Mouse (Mus musculus) midbrain, embryonic 11.5 days (tissue): ENCODE data around the gene Pgk1. TPM values are rescaled to one million over a fixed set of nuclear protein-coding genes. Genes with fewer than 3 reads are reported as not detected.

Experiments
- ATAC-seq: fragments of 200-750 bp; cut with Nextera tagmentation; 2 replicates; pipeline ENCODE4 v1.8.0; 2017; ENCODE audit warnings: moderate TSS enrichment, moderate library complexity; ENCODE audit not compliant: low FRiP score
- DNase-seq: peaks from one replicate; pipeline ENCODE4 v3.0.0; 2015; ENCODE audit warnings: low spot score; ENCODE audit errors: missing footprints
- H3K27ac ChIP-seq: fragments of 300-500 bp; sonication (generic); 2 replicates; pipeline ENCODE4 v1.5.1; 2014; ENCODE audit warnings: low read depth, low read length
- H3K27me3 ChIP-seq: fragments of 300-500 bp; sonication (generic); 2 replicates; pipeline ENCODE4 v1.6.1; 2014; ENCODE audit warnings: mild to moderate bottlenecking, low read length, moderate library complexity, mixed read lengths; ENCODE audit not compliant: control insufficient read depth, insufficient read depth
- H3K36me3 ChIP-seq: fragments of 300-500 bp; sonication (generic); 2 replicates; pipeline ENCODE4 v1.6.1; 2014; ENCODE audit warnings: mild to moderate bottlenecking, low read length, moderate library complexity, mixed read lengths; ENCODE audit not compliant: control insufficient read depth, insufficient read depth
- H3K4me1 ChIP-seq: fragments of 300-500 bp; sonication (generic); 2 replicates; pipeline ENCODE4 v1.6.1; 2014; ENCODE audit warnings: low read length; ENCODE audit not compliant: control insufficient read depth, insufficient read depth
- H3K4me2 ChIP-seq: fragments of 300-500 bp; sonication (generic); 2 replicates; pipeline ENCODE4 v1.6.1; 2014; ENCODE audit warnings: mild to moderate bottlenecking, moderate library complexity
- H3K4me3 ChIP-seq: fragments of 300-500 bp; sonication (generic); 2 replicates; pipeline ENCODE4 v1.5.1; 2014; ENCODE audit warnings: low read depth, low read length
- H3K9ac ChIP-seq: fragments of 300-500 bp; sonication (generic); 2 replicates; pipeline ENCODE4 v1.6.1; 2014; ENCODE audit warnings: low read length
- H3K9me3 ChIP-seq: fragments of 300-500 bp; sonication (generic); 2 replicates; pipeline ENCODE4 v1.6.1; 2016; ENCODE audit warnings: low read length; ENCODE audit not compliant: control insufficient read depth
- WGBS: fragments of 180-500 bp; shearing (Covaris S2); extraction: QIAGEN DNeasy Blood & Tissue Kit; methylation state at CpG from one replicate; pipeline ENCODE4 v1.1.7; 2014; 5-methylcytosine and 5-hydroxymethylcytosine counted together
- polyA plus RNA-seq: library from polyadenylated mRNA; unstranded; fragments of >200 nt; fragmentation: Nextera tagmentation; extraction: Ambion mirVana; gene quantifications from 2 replicates; pipeline ENCODE4 v1.2.1, GENCODE M21; 2014

Pgk1 gene
- 424 and 429 TPM in 2 replicates for polyA plus RNA-seq

GRCm38 (mm10) chrX:106186713-106187649 lies at the start of gene Pgk1:
Pgk1 (plus strand) TSS chrX:106187100.
- H3K9me3 ChIP-seq: no peaks in the 10 kb centered on the region
- no peaks in the 10 kb centered on the region for H3K27me3 ChIP-seq
- ATAC-seq: peak; percentile 98
- peak within 1 kb of the TSS; percentile 69 for H3K27ac ChIP-seq
- peaks cover 7% of the 10 kb centered on the region; the same call in 1 of the 2 replicates for H3K4me1 ChIP-seq
- DNase-seq: peak; percentile 97
- WGBS: 17% methylated on average over 46 of the region's 55 CpGs
- peak within 1 kb of the TSS; percentile 53 for H3K4me2 ChIP-seq
- H3K36me3 ChIP-seq: no peaks in the 10 kb centered on the region
- peak within 1 kb of the TSS; percentile 64 for H3K9ac ChIP-seq
- H3K4me3 ChIP-seq: peak within 1 kb of the TSS; percentile 52

- no peak overlapping the region for H3K4me2 ChIP-seq
- H3K27me3 ChIP-seq: no peaks in the 10 kb centered on the region
- DNase-seq (no peak), ATAC-seq (no peak)
- H3K36me3 ChIP-seq: no peaks in the 10 kb centered on the region
- WGBS: 84% methylated on average over 13 of the region's 13 CpGs
- no peak overlapping the region for H3K9ac ChIP-seq
- no peaks in the 10 kb centered on the region for H3K9me3 ChIP-seq
- no peaks in the 10 kb centered on the region for H3K4me1 ChIP-seq
- H3K27ac ChIP-seq: no peak overlapping the region
- no peak overlapping the region for H3K4me3 ChIP-seq
Observed at GRCm38 (mm10) chrX:106139309-106140070, 47.4 kb upstream of the Pgk1 start.

DNA sequence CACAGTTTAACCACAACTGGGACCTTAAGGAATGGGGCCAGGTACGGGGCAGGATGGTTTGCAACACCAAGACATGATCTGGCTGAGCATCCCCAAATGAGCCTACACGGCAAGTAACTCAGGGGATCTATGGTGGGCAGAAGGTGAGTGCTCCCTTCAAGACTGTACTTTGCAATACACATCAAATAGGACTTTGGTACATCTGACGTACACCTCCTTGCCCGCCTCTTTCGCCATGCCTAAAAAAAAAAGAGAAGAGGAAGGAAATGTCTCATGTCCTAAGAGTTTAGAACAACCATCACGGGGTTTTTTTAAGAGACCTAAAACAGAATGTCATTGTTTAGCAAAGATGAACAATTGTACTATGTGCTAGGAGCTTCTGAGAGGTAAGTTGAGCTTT lies 44.0 kb upstream of the Pgk1 start, which contains the start of gene Tlr13:
Gene Tlr13, plus strand, starts transcription at position 269 of the 400 bp plus-strand sequence.
- WGBS: 90% methylated on average over 6 of the region's 6 CpGs
- H3K4me1 ChIP-seq: no peaks in the 10 kb centered on the region

GRCm38 (mm10) chrX:106148185-106148584 lies 38.7 kb upstream of the Pgk1 start:
- DNase-seq (no peak), ATAC-seq (no peak)
- H3K27ac ChIP-seq: no peak overlapping the region
- no peak overlapping the region for H3K9ac ChIP-seq
- no peak overlapping the region for H3K4me3 ChIP-seq
- H3K27me3 ChIP-seq: no peaks in the 10 kb centered on the region
- WGBS: 97% methylated on average over 1 of the region's 1 CpGs
- H3K36me3 ChIP-seq: no peaks in the 10 kb centered on the region
- no peaks in the 10 kb centered on the region for H3K9me3 ChIP-seq
- H3K4me2 ChIP-seq: no peak overlapping the region
- H3K4me1 ChIP-seq: no peaks in the 10 kb centered on the region

More for the DNA sequence above, 44.0 kb upstream of the Pgk1 start, which contains the start of gene Tlr13:
- Histone ChIP-seq H3K9ac (no peak within 1 kb of the TSS), H3K36me3 (no peaks in the 10 kb centered on the region), H3K27me3 (no peaks in the 10 kb centered on the region), H3K27ac (no peak within 1 kb of the TSS), H3K9me3 (no peaks in the 10 kb centered on the region), H3K4me2 (no peak within 1 kb of the TSS), H3K4me3 (no peak within 1 kb of the TSS)
- ATAC-seq (no peak), DNase-seq (no peak)

DNA sequence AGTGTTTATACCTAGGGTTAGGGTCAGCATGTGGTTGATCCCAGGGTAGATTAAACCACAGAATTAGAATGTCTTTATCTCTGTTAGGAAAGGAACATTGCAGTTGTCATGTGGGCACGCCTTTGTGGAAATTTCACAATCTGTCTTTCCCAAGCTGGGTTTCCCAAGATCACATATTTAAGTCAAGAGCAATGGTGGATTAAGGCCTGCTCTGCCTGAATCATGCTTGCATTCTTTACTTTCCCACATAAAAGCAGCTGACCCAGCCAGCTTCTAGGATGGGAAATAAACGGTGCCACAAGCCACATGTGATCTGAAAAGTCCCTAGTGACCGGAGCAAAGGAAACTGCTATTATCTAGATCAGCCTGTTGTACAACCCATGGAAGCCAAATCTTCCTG lies 37.4 kb upstream of the Pgk1 start:
- H3K9me3 ChIP-seq: no peaks in the 10 kb centered on the region
- ATAC-seq (no peak), DNase-seq (no peak)
- H3K36me3 ChIP-seq: no peaks in the 10 kb centered on the region
- H3K27ac ChIP-seq: no peak overlapping the region
- H3K4me2 ChIP-seq: no peak overlapping the region
- WGBS: 85% methylated on average over 3 of the region's 3 CpGs
- no peak overlapping the region for H3K9ac ChIP-seq
- no peaks in the 10 kb centered on the region for H3K4me1 ChIP-seq
- H3K27me3 ChIP-seq: no peaks in the 10 kb centered on the region
- no peak overlapping the region for H3K4me3 ChIP-seq

GRCm38 (mm10) chrX:106154180-106154586 lies 32.7 kb upstream of the Pgk1 start:
- no peak overlapping the region for H3K4me2 ChIP-seq
- no peaks in the 10 kb centered on the region for H3K27me3 ChIP-seq
- H3K4me3 ChIP-seq: no peak overlapping the region
- no peak for DNase-seq
- ATAC-seq: no peak
- no peak overlapping the region for H3K9ac ChIP-seq
- H3K4me1 ChIP-seq: no peaks in the 10 kb centered on the region
- no peaks in the 10 kb centered on the region for H3K9me3 ChIP-seq
- no peaks in the 10 kb centered on the region for H3K36me3 ChIP-seq
- no peak overlapping the region for H3K27ac ChIP-seq

DNA sequence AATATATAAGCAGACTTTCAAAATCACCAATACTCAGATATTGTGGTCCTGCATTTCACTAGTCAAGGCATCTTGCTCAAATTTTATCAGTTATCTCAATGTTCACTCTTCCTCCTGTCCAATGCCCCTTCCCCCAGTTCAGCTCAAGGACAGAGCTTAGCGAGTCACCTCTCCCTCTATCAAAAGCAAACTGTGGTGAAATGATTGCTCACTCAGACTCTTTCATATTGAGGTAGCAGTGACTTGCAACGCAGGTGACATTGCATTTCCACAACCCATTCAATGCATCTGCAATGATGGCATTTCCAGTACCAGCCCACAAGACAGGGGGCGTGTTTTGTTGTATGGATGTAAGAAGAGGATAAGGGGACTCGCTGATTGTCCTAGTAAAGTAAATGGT lies 31.0 kb upstream of the Pgk1 start:
- DNase-seq (no peak), ATAC-seq (no peak)
- Histone ChIP-seq H3K27me3 (no peaks in the 10 kb centered on the region), H3K9me3 (no peaks in the 10 kb centered on the region), H3K9ac (no peak overlapping the region), H3K36me3 (no peaks in the 10 kb centered on the region), H3K4me1 (no peaks in the 10 kb centered on the region), H3K27ac (no peak overlapping the region), H3K4me3 (no peak overlapping the region), H3K4me2 (no peak overlapping the region)
- WGBS: 84% methylated on average over 4 of the region's 4 CpGs

DNA sequence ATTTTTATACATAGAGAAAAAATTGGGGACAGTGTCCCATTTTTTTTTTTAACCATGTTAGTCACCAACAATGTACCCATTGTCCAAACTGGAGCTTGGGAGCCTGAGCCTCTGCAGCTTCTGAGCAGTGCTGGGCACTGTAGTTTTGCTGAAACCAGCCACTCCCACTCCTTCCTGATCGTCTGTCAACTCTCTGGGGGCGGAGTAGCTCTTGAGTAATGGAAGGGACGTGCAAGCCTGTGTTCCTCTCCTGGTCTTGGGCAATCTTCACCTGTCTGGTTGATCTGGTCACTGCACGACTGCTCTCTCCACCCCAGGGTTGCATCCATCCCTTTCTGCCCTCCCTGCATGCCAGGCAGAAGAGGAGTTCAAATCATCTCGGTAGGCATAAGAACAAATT lies 22.9 kb upstream of the Pgk1 start:
- H3K4me2 ChIP-seq: no peak overlapping the region
- H3K4me1 ChIP-seq: no peaks in the 10 kb centered on the region
- H3K4me3 ChIP-seq: no peak overlapping the region
- WGBS: 57% methylated on average over 5 of the region's 5 CpGs
- no peaks in the 10 kb centered on the region for H3K9me3 ChIP-seq
- no peaks in the 10 kb centered on the region for H3K27me3 ChIP-seq
- DNase-seq (no peak), ATAC-seq (no peak)
- H3K27ac ChIP-seq: no peak overlapping the region
- H3K9ac ChIP-seq: no peak overlapping the region
- no peaks in the 10 kb centered on the region for H3K36me3 ChIP-seq

DNA sequence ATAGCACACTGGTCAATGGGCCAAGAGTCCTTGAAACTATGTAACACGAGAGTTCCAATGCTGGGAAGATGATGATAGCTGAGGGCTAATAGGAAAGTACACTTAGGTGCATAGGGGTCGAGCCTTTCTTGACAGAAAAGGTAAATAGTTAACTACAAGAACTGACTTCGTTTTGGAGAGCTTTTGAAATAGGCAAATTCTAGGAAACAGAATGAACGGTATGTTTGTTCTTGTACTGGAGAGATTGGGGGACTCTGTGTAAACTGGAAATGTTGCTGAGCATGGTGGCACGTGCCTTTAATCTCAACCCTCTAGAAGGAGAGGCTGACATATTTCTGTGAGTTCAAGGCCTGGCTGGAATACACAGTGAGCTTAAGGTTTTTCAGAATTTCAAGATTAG lies 22.3 kb upstream of the Pgk1 start:
- 71% methylated on average over 5 of the region's 5 CpGs for WGBS
- Histone ChIP-seq H3K9me3 (no peaks in the 10 kb centered on the region), H3K27ac (no peak overlapping the region), H3K27me3 (no peaks in the 10 kb centered on the region), H3K4me3 (no peak overlapping the region), H3K4me1 (no peaks in the 10 kb centered on the region), H3K4me2 (no peak overlapping the region), H3K9ac (no peak overlapping the region), H3K36me3 (no peaks in the 10 kb centered on the region)
- ATAC-seq (no peak), DNase-seq (no peak)
